Mouse (Mus musculus) bone marrow, adult 2 months (tissue): ENCODE measurements around the gene Rbp1. TPM values are rescaled to one million over a fixed set of nuclear protein-coding genes. Genes with fewer than 3 reads are reported as not detected.

ENCODE experiments used
- H3K27ac ChIP-seq: fragments of 200-500 bp; 2 replicates; pipeline ENCODE4 v1.5.1; 2012; ENCODE audit warnings: low read depth, mild to moderate bottlenecking, control low read depth, inconsistent platforms, low read length; ENCODE audit not compliant: control insufficient read depth, poor library complexity, insufficient read depth
- H3K4me1 ChIP-seq: fragments of 200-500 bp; 2 replicates; pipeline ENCODE4 v1.6.1; 2011; ENCODE audit warnings: low read length; ENCODE audit not compliant: control insufficient read depth, insufficient read depth
- H3K4me3 ChIP-seq: fragments of 200-500 bp; replicated peaks from 2 replicates; pipeline ENCODE3; 2011; ENCODE audit warnings: mild to moderate bottlenecking, low read depth, low read length, control low read depth; ENCODE audit not compliant: control insufficient read depth
- CTCF ChIP-seq: fragments of 200-500 bp; IDR thresholded peaks from 2 replicates; pipeline ENCODE4 v1.5.1; 2011; ENCODE audit warnings: low read length, control low read depth; ENCODE audit not compliant: control insufficient read depth, insufficient read depth
- POLR2A ChIP-seq: fragments of 200-500 bp; IDR thresholded peaks from 2 replicates; pipeline ENCODE4 v1.6.1; 2011; ENCODE audit warnings: low read depth, mild to moderate bottlenecking, control low read depth, low read length, borderline replicate concordance; ENCODE audit not compliant: control insufficient read depth
- WGBS: fragments of 180-500 bp; shearing (Covaris S2); methylation state at CpG from one replicate; pipeline ENCODE4 v1.1.7; 2018; 5-methylcytosine and 5-hydroxymethylcytosine counted together
- polyA plus RNA-seq: library from polyadenylated mRNA; stranded (reverse); fragments of >200 nt; gene quantifications from 2 replicates; pipeline ENCODE4 v1.2.4, GENCODE M21; 2011; ENCODE audit warnings: low replicate concordance; ENCODE audit not compliant: missing spikeins, insufficient read depth, insufficient read length

Rbp1 gene
- polyA plus RNA-seq, 1 experiment, result 4.9 TPM

- H3K4me1 ChIP-seq, result no peaks in the 10 kb centered on the region
- TF ChIP-seq POLR2A (no peak), CTCF (no peak)
- WGBS, result 90% methylated on average over 4 of the region's 4 CpGs
- H3K4me3 ChIP-seq, result no peak overlapping the region
- no peak overlapping the region for H3K27ac ChIP-seq
Measured at GRCm38 (mm10) chr9:98393496-98393895, 29.3 kb upstream of the Rbp1 start.

DNA sequence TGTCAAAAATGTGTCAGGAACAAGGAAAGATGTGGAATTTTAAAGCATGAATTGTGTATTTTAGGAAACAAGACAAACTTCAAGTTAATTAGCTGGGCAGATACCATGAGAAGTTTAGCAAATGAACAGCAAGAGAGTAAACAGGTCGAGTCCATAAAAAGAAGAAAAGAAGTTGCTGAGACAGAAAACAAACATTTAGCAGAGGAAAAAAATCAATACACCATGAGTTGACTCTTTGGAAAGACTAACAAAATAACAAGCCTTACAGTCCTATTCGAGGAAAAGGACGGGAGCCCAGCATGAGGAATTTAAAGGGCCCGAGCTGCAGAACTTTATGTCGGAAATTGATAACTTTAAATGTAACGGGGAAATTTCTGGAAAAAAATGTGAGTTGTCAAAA lies 25.6 kb upstream of the Rbp1 start:
- no peaks in the 10 kb centered on the region for H3K4me1 ChIP-seq
- no peak overlapping the region for H3K27ac ChIP-seq
- TF ChIP-seq CTCF (no peak), POLR2A (no peak)
- no peak overlapping the region for H3K4me3 ChIP-seq
- 92% methylated on average over 6 of the region's 6 CpGs for WGBS

DNA sequence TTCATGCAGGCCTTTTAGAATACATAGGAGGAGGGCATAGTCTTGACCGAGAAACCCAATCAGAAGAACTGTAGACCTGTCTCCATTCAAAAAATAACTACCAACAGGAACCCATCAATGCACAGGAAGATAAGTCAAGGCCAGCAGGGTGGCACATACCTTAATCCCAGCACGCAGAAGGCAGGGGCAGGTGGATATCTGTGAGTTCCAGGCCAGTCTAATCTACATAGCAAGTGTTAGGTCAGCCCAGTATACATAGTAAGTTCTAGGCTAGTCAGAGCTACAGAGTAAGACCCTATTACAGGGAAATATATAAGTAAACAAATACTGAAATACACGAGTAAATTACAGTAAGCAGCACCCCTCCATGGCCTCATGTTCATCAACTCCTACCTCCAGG lies 24.9 kb upstream of the Rbp1 start:
- H3K4me1 ChIP-seq, result no peaks in the 10 kb centered on the region
- H3K27ac ChIP-seq, result no peak overlapping the region
- H3K4me3 ChIP-seq, result no peak overlapping the region
- TF ChIP-seq POLR2A (no peak), CTCF (no peak)
- 84% methylated on average over 3 of the region's 3 CpGs for WGBS

DNA sequence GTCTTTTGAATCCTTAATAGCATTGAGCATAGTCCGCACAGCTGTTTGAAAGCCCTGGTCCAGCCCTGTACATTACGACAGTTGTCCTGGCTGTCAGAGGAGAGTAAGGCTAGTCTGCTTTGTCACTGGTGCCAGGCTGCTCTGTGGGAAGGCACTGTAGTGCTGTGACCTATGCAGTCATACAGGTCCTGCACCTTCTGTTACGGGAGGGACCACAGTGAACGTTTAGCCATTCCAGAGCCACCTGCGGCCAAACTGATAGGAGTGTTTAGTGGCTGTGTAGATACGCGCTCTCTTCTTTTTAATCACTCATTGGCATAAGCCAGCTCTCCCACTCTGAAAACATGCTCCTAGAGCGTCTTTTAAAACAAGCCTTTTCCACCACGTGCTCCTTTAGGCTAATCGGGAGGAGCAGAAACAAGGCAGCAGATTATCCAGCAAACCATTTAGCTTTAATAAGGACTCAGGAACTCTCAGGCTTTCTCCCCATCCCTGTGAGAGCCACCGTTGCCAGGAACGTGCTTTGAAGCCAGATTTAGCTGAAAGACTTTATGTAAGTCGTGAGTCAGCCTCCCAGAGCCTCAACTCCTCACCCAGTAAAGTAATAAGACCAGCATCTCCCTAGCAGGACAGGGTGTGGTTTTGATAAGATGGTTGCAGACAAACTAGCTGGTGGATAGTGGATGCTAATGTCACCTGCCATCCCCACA lies 22.4 kb upstream of the Rbp1 start:
- Histone ChIP-seq H3K27ac (no peak overlapping the region), H3K4me3 (no peak overlapping the region), H3K4me1 (no peaks in the 10 kb centered on the region)
- TF ChIP-seq POLR2A, result no peak
- no peak for TF ChIP-seq CTCF
- 87% methylated on average over 13 of the region's 13 CpGs for WGBS

- Histone ChIP-seq H3K4me3 (no peak overlapping the region), H3K27ac (no peak overlapping the region), H3K4me1 (no peaks in the 10 kb centered on the region)
- 68% methylated on average over 5 of the region's 5 CpGs for WGBS
- no peak for TF ChIP-seq POLR2A
- no peak for TF ChIP-seq CTCF
Measured at GRCm38 (mm10) chr9:98401611-98402010, 21.1 kb upstream of the Rbp1 start.

GRCm38 (mm10) chr9:98407771-98408170 lies 15.0 kb upstream of the Rbp1 start:
- Histone ChIP-seq H3K4me3 (no peak overlapping the region), H3K4me1 (no peaks in the 10 kb centered on the region), H3K27ac (no peak overlapping the region)
- TF ChIP-seq CTCF (no peak), POLR2A (no peak)
- 94% methylated on average over 12 of the region's 12 CpGs for WGBS

GRCm38 (mm10) chr9:98409137-98409536 lies 13.6 kb upstream of the Rbp1 start:
- 52% methylated on average over 3 of the region's 3 CpGs for WGBS
- no peak overlapping the region for H3K27ac ChIP-seq

DNA sequence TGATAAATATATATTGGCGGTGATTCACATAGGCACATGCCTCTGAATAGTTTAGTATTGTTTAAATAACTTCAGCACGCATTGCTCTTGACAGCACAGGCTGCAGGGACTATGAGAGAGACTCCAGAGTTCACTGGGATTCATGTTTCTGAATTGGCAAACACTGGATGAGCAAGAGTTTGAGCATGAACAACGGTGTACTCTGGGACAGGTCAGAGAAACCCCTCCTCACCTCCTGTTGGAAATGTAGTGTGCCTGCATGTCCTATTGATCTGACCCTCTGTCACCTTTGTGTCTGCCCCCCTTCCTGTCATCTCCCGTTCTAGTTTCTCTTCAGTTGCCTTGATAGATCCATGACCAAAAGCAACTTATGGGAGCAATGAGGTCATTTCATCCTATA lies 7.3 kb upstream of the Rbp1 start:
- Histone ChIP-seq H3K4me1 (no peaks in the 10 kb centered on the region), H3K27ac (no peak overlapping the region), H3K4me3 (no peak overlapping the region)
- WGBS, result 87% methylated on average over 4 of the region's 4 CpGs
- TF ChIP-seq CTCF, result no peak
- TF ChIP-seq POLR2A, result no peak

More at GRCm38 (mm10) chr9:98409137-98409536, 13.6 kb upstream of the Rbp1 start:
- H3K4me1 ChIP-seq, result no peaks in the 10 kb centered on the region
- TF ChIP-seq CTCF, result peak; percentile 84
- TF ChIP-seq POLR2A, result no peak
- no peak overlapping the region for H3K4me3 ChIP-seq

GRCm38 (mm10) chr9:98417919-98418318 lies 4.8 kb upstream of the Rbp1 start:
- 55% methylated on average over 7 of the region's 7 CpGs for WGBS
- Histone ChIP-seq H3K4me1 (no peaks in the 10 kb centered on the region), H3K27ac (no peak overlapping the region), H3K4me3 (no peak overlapping the region)
- TF ChIP-seq POLR2A (no peak), CTCF (no peak)
